Mouse (Mus musculus): ENCODE data around the gene Phykpl. TPM values are rescaled to one million over a fixed set of nuclear protein-coding genes. Genes with fewer than 3 reads are reported as not detected.

The Phykpl gene
- polyA plus RNA-seq, 1 experiment from 2014 or later: 9.4 TPM

DNA sequence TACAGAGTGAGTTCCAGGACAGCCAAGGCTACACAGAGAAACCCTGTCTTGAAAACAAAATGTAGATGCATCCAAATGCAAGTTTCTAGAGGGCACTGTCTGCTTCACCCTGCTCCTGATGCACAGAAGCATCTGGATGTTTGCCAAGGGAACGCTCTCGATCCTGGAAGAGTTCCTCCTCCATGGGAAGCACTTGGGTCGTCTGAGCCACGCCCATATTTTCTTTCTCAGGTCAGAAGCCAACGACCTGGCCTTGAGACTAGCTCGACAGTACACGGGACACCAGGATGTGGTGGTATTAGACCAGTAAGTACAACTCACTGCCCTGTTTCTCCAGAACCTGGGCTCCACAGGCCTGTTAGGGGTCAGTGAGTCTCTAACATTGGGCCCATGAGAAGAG lies 6.6 kb downstream of the Phykpl start:
- H3K9ac ChIP-seq (ENCODE audit: low read depth, low read length): no peak overlapping the region
- H3K9me3 ChIP-seq (replicated peaks; ENCODE audit: control insufficient read depth, low read length, poor library complexity, severe bottlenecking): no peaks in the 10 kb centered on the region
- no peak overlapping the region for H3K4me3 ChIP-seq (ENCODE audit: low read depth, low read length)
- H3K4me1 ChIP-seq (ENCODE audit: control insufficient read depth, insufficient read depth, low read length): no peaks in the 10 kb centered on the region
- no peak for ATAC-seq
- H3K4me2 ChIP-seq (ENCODE audit: low read length): no peak overlapping the region
- H3K27me3 ChIP-seq (ENCODE audit: control insufficient read depth, insufficient read depth, low read depth, low read length): no peaks in the 10 kb centered on the region
- no peak overlapping the region for H3K27ac ChIP-seq (ENCODE audit: low read length)
- WGBS: 82% methylated on average over 7 of the region's 7 CpGs
- peaks cover 40% of the 10 kb centered on the region for H3K36me3 ChIP-seq (ENCODE audit: control insufficient read depth, insufficient read depth, low read length)

GRCm38 (mm10) chr11:51591915-51592314 lies 7.4 kb downstream of the Phykpl start:
- H3K36me3 ChIP-seq (ENCODE audit: control insufficient read depth, insufficient read depth, low read length): peaks cover 39% of the 10 kb centered on the region
- no peaks in the 10 kb centered on the region for H3K9me3 ChIP-seq (replicated peaks; ENCODE audit: control insufficient read depth, low read length, poor library complexity, severe bottlenecking)
- no peak overlapping the region for H3K4me3 ChIP-seq (ENCODE audit: low read depth, low read length)
- no peaks in the 10 kb centered on the region for H3K4me1 ChIP-seq (ENCODE audit: control insufficient read depth, insufficient read depth, low read length)
- no peak overlapping the region for H3K9ac ChIP-seq (ENCODE audit: low read depth, low read length)
- no peak for ATAC-seq
- 91% methylated on average over 7 of the region's 7 CpGs for WGBS
- no peak overlapping the region for H3K27ac ChIP-seq (ENCODE audit: low read length)
- H3K27me3 ChIP-seq (ENCODE audit: control insufficient read depth, insufficient read depth, low read depth, low read length): no peaks in the 10 kb centered on the region
- no peak overlapping the region for H3K4me2 ChIP-seq (ENCODE audit: low read length)

DNA sequence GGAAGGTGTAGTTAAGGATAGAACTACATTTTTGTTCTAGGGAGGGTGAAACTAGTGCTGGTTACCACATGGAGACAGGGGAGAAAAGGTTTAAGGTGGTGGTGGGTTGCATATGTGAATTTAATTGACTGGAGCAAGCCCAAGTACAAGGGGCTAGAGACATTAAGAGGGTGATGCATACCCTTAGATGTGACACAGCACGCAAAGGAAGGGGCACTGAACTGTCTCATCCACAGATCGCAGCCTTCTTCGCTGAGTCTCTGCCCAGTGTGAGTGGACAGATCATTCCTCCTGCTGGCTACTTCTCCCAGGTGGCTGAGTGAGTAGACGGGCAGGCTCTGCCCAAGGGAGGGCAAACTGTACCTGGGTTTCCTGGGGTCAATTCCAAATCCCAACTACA lies 8.8 kb downstream of the Phykpl start:
- peaks cover 2% of the 10 kb centered on the region; the same call in 1 of the 2 replicates for H3K4me1 ChIP-seq (ENCODE audit: control insufficient read depth, insufficient read depth, low read length)
- H3K4me2 ChIP-seq (ENCODE audit: low read length): no peak overlapping the region
- H3K36me3 ChIP-seq (ENCODE audit: control insufficient read depth, insufficient read depth, low read length): peaks cover 39% of the 10 kb centered on the region
- H3K9ac ChIP-seq (ENCODE audit: low read depth, low read length): no peak overlapping the region
- no peak overlapping the region for H3K27ac ChIP-seq (ENCODE audit: low read length)
- ATAC-seq: no peak
- H3K27me3 ChIP-seq (ENCODE audit: control insufficient read depth, insufficient read depth, low read depth, low read length): no peaks in the 10 kb centered on the region
- no peak overlapping the region for H3K4me3 ChIP-seq (ENCODE audit: low read depth, low read length)
- WGBS: 89% methylated on average over 4 of the region's 4 CpGs
- H3K9me3 ChIP-seq (replicated peaks; ENCODE audit: control insufficient read depth, low read length, poor library complexity, severe bottlenecking): no peaks in the 10 kb centered on the region

DNA sequence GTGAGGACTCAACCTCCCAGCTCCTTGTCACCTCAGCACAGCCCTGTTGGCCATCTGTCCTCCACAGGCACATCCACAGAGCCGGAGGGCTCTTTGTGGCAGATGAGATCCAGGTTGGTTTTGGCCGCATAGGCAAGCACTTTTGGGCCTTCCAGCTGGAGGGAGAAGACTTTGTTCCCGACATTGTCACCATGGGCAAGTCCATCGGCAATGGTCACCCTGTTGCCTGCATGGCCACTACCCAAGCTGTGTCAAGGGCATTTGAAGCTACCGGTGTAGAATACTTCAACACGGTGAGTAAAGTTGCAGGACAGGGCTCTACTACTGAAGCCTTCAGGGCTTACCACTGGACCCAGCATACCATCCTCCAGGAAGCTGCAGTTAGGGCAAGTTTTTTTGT lies 9.3 kb downstream of the Phykpl start:
- no peaks in the 10 kb centered on the region for H3K9me3 ChIP-seq (replicated peaks; ENCODE audit: control insufficient read depth, low read length, poor library complexity, severe bottlenecking)
- no peaks in the 10 kb centered on the region for H3K27me3 ChIP-seq (ENCODE audit: control insufficient read depth, insufficient read depth, low read depth, low read length)
- H3K27ac ChIP-seq (ENCODE audit: low read length): no peak overlapping the region
- H3K36me3 ChIP-seq (ENCODE audit: control insufficient read depth, insufficient read depth, low read length): peaks cover 43% of the 10 kb centered on the region
- H3K9ac ChIP-seq (ENCODE audit: low read depth, low read length): no peak overlapping the region
- peaks cover 2% of the 10 kb centered on the region; the same call in 1 of the 2 replicates for H3K4me1 ChIP-seq (ENCODE audit: control insufficient read depth, insufficient read depth, low read length)
- 89% methylated on average over 6 of the region's 6 CpGs for WGBS
- no peak overlapping the region for H3K4me3 ChIP-seq (ENCODE audit: low read depth, low read length)
- ATAC-seq: no peak
- H3K4me2 ChIP-seq (ENCODE audit: low read length): no peak overlapping the region

GRCm38 (mm10) chr11:51594715-51595350 lies 10.3 kb downstream of the Phykpl start:
- Histone ChIP-seq H3K4me1 (ENCODE audit: control insufficient read depth, insufficient read depth, low read length) (peaks cover 2% of the 10 kb centered on the region; the same call in 1 of the 2 replicates), H3K4me2 (ENCODE audit: low read length) (no peak overlapping the region), H3K36me3 (ENCODE audit: control insufficient read depth, insufficient read depth, low read length) (peaks cover 47% of the 10 kb centered on the region), H3K27me3 (ENCODE audit: control insufficient read depth, insufficient read depth, low read depth, low read length) (no peaks in the 10 kb centered on the region), H3K27ac (ENCODE audit: low read length) (no peak overlapping the region), H3K9ac (ENCODE audit: low read depth, low read length) (no peak overlapping the region), H3K9me3 (replicated peaks; ENCODE audit: control insufficient read depth, low read length, poor library complexity, severe bottlenecking) (no peaks in the 10 kb centered on the region), H3K4me3 (ENCODE audit: low read depth, low read length) (no peak overlapping the region)
- WGBS: 72% methylated on average over 3 of the region's 3 CpGs
- ATAC-seq: no peak

- Histone ChIP-seq H3K9me3 (replicated peaks; ENCODE audit: control insufficient read depth, low read length, poor library complexity, severe bottlenecking) (no peaks in the 10 kb centered on the region), H3K27ac (ENCODE audit: low read length) (no peak overlapping the region; the same call in 1 of the 2 replicates), H3K4me2 (ENCODE audit: low read length) (no peak overlapping the region), H3K4me1 (ENCODE audit: control insufficient read depth, insufficient read depth, low read length) (peaks cover 2% of the 10 kb centered on the region; the same call in 1 of the 2 replicates), H3K27me3 (ENCODE audit: control insufficient read depth, insufficient read depth, low read depth, low read length) (no peaks in the 10 kb centered on the region), H3K4me3 (ENCODE audit: low read depth, low read length) (no peak overlapping the region), H3K9ac (ENCODE audit: low read depth, low read length) (no peak overlapping the region), H3K36me3 (ENCODE audit: control insufficient read depth, insufficient read depth, low read length) (peaks cover 47% of the 10 kb centered on the region)
- no peak for ATAC-seq
- WGBS: 91% methylated on average over 1 of the region's 1 CpGs
Measured at GRCm38 (mm10) chr11:51595459-51596083, 11.0 kb downstream of the Phykpl start.

- Histone ChIP-seq H3K9ac (ENCODE audit: low read depth, low read length) (no peak overlapping the region), H3K4me1 (ENCODE audit: control insufficient read depth, insufficient read depth, low read length) (peaks cover 2% of the 10 kb centered on the region), H3K4me2 (ENCODE audit: low read length) (no peak overlapping the region), H3K9me3 (replicated peaks; ENCODE audit: control insufficient read depth, low read length, poor library complexity, severe bottlenecking) (no peaks in the 10 kb centered on the region), H3K36me3 (ENCODE audit: control insufficient read depth, insufficient read depth, low read length) (peaks cover 60% of the 10 kb centered on the region), H3K27me3 (ENCODE audit: control insufficient read depth, insufficient read depth, low read depth, low read length) (no peaks in the 10 kb centered on the region), H3K27ac (ENCODE audit: low read length) (no peak overlapping the region), H3K4me3 (ENCODE audit: low read depth, low read length) (no peak overlapping the region)
- WGBS: 82% methylated on average over 2 of the region's 2 CpGs
- ATAC-seq: no peak
Measured at GRCm38 (mm10) chr11:51597553-51597952, 13.0 kb downstream of the Phykpl start.

GRCm38 (mm10) chr11:51602253-51602652 lies 17.7 kb downstream of the Phykpl start:
- Histone ChIP-seq H3K9me3 (replicated peaks; ENCODE audit: control insufficient read depth, low read length, poor library complexity, severe bottlenecking) (no peaks in the 10 kb centered on the region), H3K36me3 (ENCODE audit: control insufficient read depth, insufficient read depth, low read length) (peaks cover 55% of the 10 kb centered on the region), H3K4me1 (ENCODE audit: control insufficient read depth, insufficient read depth, low read length) (peaks cover 28% of the 10 kb centered on the region), H3K4me2 (ENCODE audit: low read length) (no peak overlapping the region), H3K27me3 (ENCODE audit: control insufficient read depth, insufficient read depth, low read depth, low read length) (no peaks in the 10 kb centered on the region), H3K4me3 (ENCODE audit: low read depth, low read length) (no peak overlapping the region), H3K27ac (ENCODE audit: low read length) (no peak overlapping the region), H3K9ac (ENCODE audit: low read depth, low read length) (no peak overlapping the region)
- WGBS: 88% methylated on average over 3 of the region's 3 CpGs
- no peak for ATAC-seq

GRCm38 (mm10) chr11:51605602-51606446 lies 21.3 kb downstream of the Phykpl start:
- no peaks in the 10 kb centered on the region for H3K9me3 ChIP-seq (replicated peaks; ENCODE audit: control insufficient read depth, low read length, poor library complexity, severe bottlenecking)
- WGBS: under 1% methylated on average over 71 of the region's 81 CpGs
- H3K9ac ChIP-seq (ENCODE audit: low read depth, low read length): peak overlapping the region; percentile 99
- H3K4me3 ChIP-seq (ENCODE audit: low read depth, low read length): peak overlapping the region; percentile 91
- H3K4me1 ChIP-seq (ENCODE audit: control insufficient read depth, insufficient read depth, low read length): peaks cover 29% of the 10 kb centered on the region
- H3K27me3 ChIP-seq (ENCODE audit: control insufficient read depth, insufficient read depth, low read depth, low read length): no peaks in the 10 kb centered on the region
- peak; percentile 54 for ATAC-seq
- peak overlapping the region; percentile 96 for H3K27ac ChIP-seq (ENCODE audit: low read length)
- H3K36me3 ChIP-seq (ENCODE audit: control insufficient read depth, insufficient read depth, low read length): peaks cover 29% of the 10 kb centered on the region
- peak overlapping the region; percentile 71 for H3K4me2 ChIP-seq (ENCODE audit: low read length)
